Mouse (Mus musculus) liver, adult 2 months (tissue): ENCODE results near the gene Arhgef25. TPM values are rescaled to one million over a fixed set of nuclear protein-coding genes. Genes with fewer than 3 reads are reported as not detected.

Source experiments
- DNase-seq: peaks from one replicate; pipeline ENCODE4 v3.0.0-alpha.2; 2011; ENCODE audit warnings: low read depth, low spot score; ENCODE audit errors: extremely low read depth
- H3K27ac ChIP-seq: fragments of 200-500 bp; replicated peaks from 2 replicates; pipeline ENCODE4 v1.5.1; 2012; ENCODE audit warnings: low read depth, mild to moderate bottlenecking, control low read depth, inconsistent platforms, low read length; ENCODE audit not compliant: insufficient read depth
- H3K27me3 ChIP-seq: fragments of 200-500 bp; 2 replicates; pipeline ENCODE4 v1.6.1; 2012; ENCODE audit warnings: mild to moderate bottlenecking, moderate library complexity, low read length, inconsistent platforms; ENCODE audit not compliant: control insufficient read depth, insufficient read depth
- H3K36me3 ChIP-seq: fragments of 200-500 bp; 2 replicates; pipeline ENCODE4 v1.6.1; 2012; ENCODE audit warnings: low read length, inconsistent platforms; ENCODE audit not compliant: control insufficient read depth, insufficient read depth
- H3K4me1 ChIP-seq: fragments of 200-500 bp; 2 replicates; pipeline ENCODE4 v1.6.1; 2011; ENCODE audit warnings: low read length; ENCODE audit not compliant: control insufficient read depth, insufficient read depth
- H3K4me3 ChIP-seq: fragments of 200-500 bp; 2 replicates; pipeline ENCODE4 v1.5.1; 2011; ENCODE audit warnings: low read depth, mild to moderate bottlenecking, control low read depth, low read length, moderate library complexity; ENCODE audit not compliant: insufficient read depth
- H3K79me2 ChIP-seq: fragments of 200-500 bp; 2 replicates; pipeline ENCODE4 v1.6.1; 2012; ENCODE audit warnings: inconsistent platforms, mild to moderate bottlenecking, low read length, moderate library complexity; ENCODE audit not compliant: control insufficient read depth, insufficient read depth
- H3K9ac ChIP-seq: fragments of 200-500 bp; 2 replicates; pipeline ENCODE4 v1.6.1; 2012; ENCODE audit warnings: low read depth, mild to moderate bottlenecking, control low read depth, inconsistent platforms, low read length
- CTCF ChIP-seq: fragments of 200-500 bp; IDR thresholded peaks from 2 replicates; pipeline ENCODE4 v1.5.1; 2011; ENCODE audit warnings: low read depth, low read length, control low read depth
- POLR2A ChIP-seq: fragments of 200-500 bp; IDR thresholded peaks from 2 replicates; pipeline ENCODE4 v1.6.1; 2011; ENCODE audit warnings: low read length, control low read depth; ENCODE audit not compliant: insufficient read depth; ENCODE audit errors: extremely low read depth
- WGBS: fragments of 180-500 bp; shearing (Covaris S2); methylation state at CpG from one replicate; pipeline ENCODE4 v1.1.7; 2018; 5-methylcytosine and 5-hydroxymethylcytosine counted together
- polyA plus RNA-seq: library from polyadenylated mRNA; depleted of rRNA; stranded (reverse); fragments of >200 nt; gene quantifications from 2 replicates; pipeline ENCODE4 v1.2.3, GENCODE M21; 2012
- total RNA-seq: library from RNA; depleted of rRNA; stranded (reverse); fragments of >200 nt; gene quantifications from 2 replicates; pipeline ENCODE4 v1.2.3, GENCODE M21; 2014

The Arhgef25 gene
- total and polyA plus RNA-seq, 2 experiments: 0.83 to 1.4 TPM

DNA sequence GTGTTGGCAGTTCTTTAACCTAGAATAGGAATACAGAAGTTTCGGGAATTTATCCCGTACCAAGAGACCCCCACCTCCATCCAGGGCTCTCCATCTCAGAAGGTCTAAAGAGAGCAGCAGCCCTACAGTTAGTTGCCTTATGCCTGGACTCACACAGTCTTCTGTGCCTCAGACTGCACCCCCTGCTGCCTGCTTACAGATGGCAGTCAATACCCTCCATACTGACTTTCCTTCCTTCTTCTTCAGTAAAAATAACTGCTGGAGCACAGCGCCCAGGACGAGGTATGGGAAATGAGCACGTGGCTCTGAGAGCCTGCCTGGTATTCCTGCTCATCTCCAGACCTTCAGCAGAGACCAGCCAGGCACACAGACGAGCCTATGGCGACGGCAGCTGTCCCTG lies 10.4 kb upstream of the Arhgef25 start:
- H3K27ac ChIP-seq: no peak overlapping the region
- H3K79me2 ChIP-seq: no peaks in the 10 kb centered on the region
- WGBS: 87% methylated on average over 8 of the region's 8 CpGs
- H3K4me3 ChIP-seq: no peak overlapping the region
- no peaks in the 10 kb centered on the region for H3K4me1 ChIP-seq
- H3K9ac ChIP-seq: no peak overlapping the region
- no peaks in the 10 kb centered on the region for H3K27me3 ChIP-seq
- DNase-seq: no peak
- no peak for TF ChIP-seq CTCF
- TF ChIP-seq POLR2A: no peak
- peaks cover 13% of the 10 kb centered on the region; the same call in 1 of the 2 replicates for H3K36me3 ChIP-seq

DNA sequence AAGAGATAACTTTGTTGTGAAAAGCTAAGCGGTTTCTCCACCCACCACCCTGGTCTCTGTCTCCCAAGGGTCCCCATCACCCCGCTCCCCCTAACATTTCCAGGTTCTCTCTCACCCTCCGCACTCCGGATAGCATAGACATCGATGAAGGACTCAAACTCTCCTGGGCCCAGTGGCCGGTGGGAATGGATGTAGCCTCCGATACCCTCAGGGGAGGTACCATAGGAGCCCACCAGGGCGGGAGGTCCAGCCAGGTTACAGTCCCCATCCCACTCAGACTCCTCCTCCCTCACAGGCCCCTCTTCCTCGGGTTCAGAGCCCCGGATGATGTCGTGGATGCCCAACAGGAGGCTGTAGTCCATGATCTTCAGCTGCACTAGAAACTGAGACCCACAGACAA lies 9.6 kb upstream of the Arhgef25 start:
- Histone ChIP-seq H3K4me3 (no peak overlapping the region), H3K9ac (no peak overlapping the region), H3K27ac (no peak overlapping the region), H3K79me2 (no peaks in the 10 kb centered on the region), H3K27me3 (no peaks in the 10 kb centered on the region), H3K36me3 (peaks cover 8% of the 10 kb centered on the region; the same call in 1 of the 2 replicates), H3K4me1 (no peaks in the 10 kb centered on the region)
- TF ChIP-seq CTCF (no peak), POLR2A (no peak)
- DNase-seq: no peak
- 91% methylated on average over 11 of the region's 11 CpGs for WGBS

DNA sequence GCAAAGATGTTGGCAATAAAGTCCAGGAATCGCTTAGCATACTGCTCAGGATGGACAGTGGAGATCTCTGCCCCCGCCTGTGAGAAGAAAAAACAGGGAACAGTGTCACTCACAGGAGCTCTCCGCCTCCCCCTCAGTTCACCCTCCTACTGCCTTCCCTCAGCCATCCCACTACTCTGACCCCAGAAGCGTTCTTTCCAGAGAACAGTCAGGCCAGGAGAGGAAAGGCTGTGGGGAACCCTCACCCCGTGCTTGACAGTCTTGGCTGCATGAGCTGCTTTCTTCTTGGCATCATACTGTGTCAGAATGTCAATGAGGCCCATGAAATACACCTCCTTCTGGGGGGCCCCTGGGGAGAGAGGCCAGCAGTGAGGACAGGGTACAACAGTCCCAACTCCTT lies 9.2 kb upstream of the Arhgef25 start:
- H3K9ac ChIP-seq: no peak overlapping the region
- 85% methylated on average over 5 of the region's 5 CpGs for WGBS
- H3K27me3 ChIP-seq: no peaks in the 10 kb centered on the region
- no peak overlapping the region for H3K4me3 ChIP-seq
- DNase-seq: no peak
- H3K4me1 ChIP-seq: no peaks in the 10 kb centered on the region
- no peaks in the 10 kb centered on the region for H3K79me2 ChIP-seq
- TF ChIP-seq POLR2A (no peak), CTCF (no peak)
- peaks cover 8% of the 10 kb centered on the region; the same call in 1 of the 2 replicates for H3K36me3 ChIP-seq
- H3K27ac ChIP-seq: no peak overlapping the region

DNA sequence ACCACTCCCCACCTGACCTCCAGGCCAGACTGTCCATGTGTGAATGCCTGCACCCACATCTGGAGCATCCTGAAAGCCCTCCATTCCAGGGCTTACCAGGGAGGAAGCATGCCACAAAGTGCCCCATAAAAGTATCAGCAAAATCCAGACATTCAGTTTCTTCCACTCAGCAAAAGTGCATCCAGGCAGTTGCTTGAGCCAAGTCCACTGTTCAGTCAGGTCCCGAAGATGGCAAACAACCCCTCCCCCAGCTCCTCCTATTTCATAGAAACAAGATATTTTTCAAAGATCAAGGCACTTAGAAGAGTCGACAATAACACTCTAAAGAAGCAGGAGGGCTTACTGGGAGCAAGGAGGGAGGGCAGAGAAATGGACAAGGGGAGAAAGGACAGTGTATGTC lies 8.6 kb upstream of the Arhgef25 start:
- peaks cover 8% of the 10 kb centered on the region; the same call in 1 of the 2 replicates for H3K36me3 ChIP-seq
- no peak overlapping the region for H3K27ac ChIP-seq
- no peaks in the 10 kb centered on the region for H3K79me2 ChIP-seq
- H3K9ac ChIP-seq: no peak overlapping the region
- TF ChIP-seq POLR2A (no peak), CTCF (no peak)
- H3K27me3 ChIP-seq: no peaks in the 10 kb centered on the region
- no peak overlapping the region for H3K4me3 ChIP-seq
- no peaks in the 10 kb centered on the region for H3K4me1 ChIP-seq
- WGBS: 59% methylated on average over 2 of the region's 2 CpGs
- no peak for DNase-seq

DNA sequence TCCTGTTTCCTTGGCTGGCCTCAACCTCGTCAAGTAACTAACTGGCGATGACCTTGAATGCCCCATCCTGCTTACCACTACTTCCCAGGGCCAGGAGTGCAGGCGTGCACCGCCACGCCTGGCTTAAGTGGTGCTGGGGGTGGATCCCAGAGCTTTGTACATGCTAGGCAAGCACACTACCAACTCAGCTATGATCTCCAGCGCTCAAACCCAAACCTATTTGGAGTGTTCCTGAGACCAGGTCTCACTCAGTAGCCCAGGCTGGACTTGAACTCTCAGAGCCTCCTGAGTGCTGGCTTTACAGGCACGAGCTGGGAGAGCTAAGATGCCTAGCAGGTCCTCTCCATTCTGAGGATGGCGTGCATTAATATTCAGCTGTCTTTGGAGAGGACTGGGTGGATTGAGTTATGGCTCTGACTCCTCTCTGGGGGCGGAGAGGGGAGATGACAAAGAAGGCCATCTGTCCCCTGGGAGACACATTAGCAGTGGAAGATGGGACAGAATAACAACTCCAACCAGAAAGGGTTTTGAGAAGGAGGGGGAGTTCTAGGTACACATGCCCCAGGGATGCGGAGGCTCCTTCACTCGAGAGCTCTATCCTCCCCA lies 7.7 kb upstream of the Arhgef25 start:
- Histone ChIP-seq H3K4me1 (no peaks in the 10 kb centered on the region), H3K27ac (no peak overlapping the region), H3K79me2 (no peaks in the 10 kb centered on the region), H3K9ac (no peak overlapping the region), H3K36me3 (peaks cover 8% of the 10 kb centered on the region; the same call in 1 of the 2 replicates), H3K27me3 (no peaks in the 10 kb centered on the region), H3K4me3 (no peak overlapping the region)
- no peak for TF ChIP-seq POLR2A
- TF ChIP-seq CTCF: no peak
- no peak for DNase-seq
- WGBS: 87% methylated on average over 11 of the region's 11 CpGs

DNA sequence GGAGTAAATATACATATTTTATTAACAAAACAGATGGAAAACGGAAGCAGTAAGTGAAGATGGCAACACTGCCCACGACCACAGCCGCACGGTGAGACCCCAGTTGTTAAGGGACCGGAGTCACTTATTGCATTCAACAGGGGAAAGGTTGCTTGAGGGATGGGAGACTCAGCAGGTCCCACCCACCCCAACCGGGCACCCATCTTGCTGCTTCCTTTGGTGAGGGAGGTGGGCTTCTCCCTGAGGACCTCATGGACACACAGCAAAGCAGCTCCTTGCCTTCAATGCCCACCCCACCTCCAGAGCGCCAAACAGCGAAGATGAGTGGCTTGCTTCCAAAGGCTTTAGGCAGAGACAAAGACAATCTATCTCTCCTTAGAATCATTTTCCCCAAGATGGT lies 7.2 kb upstream of the Arhgef25 start:
- Histone ChIP-seq H3K4me3 (no peak overlapping the region), H3K27ac (no peak overlapping the region), H3K27me3 (no peaks in the 10 kb centered on the region), H3K9ac (no peak overlapping the region), H3K79me2 (no peaks in the 10 kb centered on the region), H3K4me1 (no peaks in the 10 kb centered on the region), H3K36me3 (peaks cover 5% of the 10 kb centered on the region; the same call in 1 of the 2 replicates)
- no peak for DNase-seq
- no peak for TF ChIP-seq CTCF
- TF ChIP-seq POLR2A: no peak
- WGBS: 93% methylated on average over 8 of the region's 8 CpGs
